Mouse (Mus musculus): ENCODE data around the gene Akap1.
A peak's percentile ranks its signal among the peaks of the same experiment; 100 is the strongest.

Akap1 gene

DNA sequence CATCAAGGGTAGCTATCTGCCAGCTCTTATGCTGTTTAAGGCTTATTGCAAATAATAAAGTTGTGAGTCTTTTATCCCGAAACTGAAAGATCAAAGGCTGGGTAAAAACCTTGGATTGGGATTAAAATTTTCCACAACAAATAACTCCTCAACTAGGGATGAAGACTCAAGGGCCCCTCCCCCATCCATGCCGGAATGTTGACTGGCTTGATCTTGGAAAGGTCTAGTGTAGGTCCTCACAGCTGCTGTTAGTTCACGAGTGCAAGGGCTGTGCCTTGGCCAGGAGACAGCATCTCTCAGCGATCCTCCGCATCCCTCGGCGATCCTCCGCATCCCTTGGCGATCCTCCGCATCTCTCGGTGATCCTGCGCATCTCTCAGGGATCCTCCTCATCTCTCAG, 13.6 kb upstream of the Akap1 start:
- no peak for DNase-seq (ENCODE audit: low spot score)

DNA sequence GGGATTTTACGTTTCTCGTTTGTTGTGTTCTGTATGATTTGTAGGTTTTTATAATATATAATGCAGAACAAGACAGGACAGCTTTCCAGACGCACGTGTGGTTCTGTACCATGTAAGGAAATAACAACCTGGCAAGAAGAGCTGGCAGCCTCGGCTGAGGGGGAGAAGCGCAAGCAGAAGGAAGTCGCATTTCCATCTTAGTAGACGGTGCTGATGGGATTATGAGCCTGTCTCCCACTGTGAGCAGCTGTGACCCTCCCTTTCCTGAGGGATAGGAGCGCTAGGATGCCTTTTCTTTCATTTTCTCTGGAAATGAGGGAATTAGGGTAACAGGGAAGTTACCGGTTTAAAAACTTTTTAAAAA, 9.3 kb upstream of the Akap1 start:
- DNase-seq (ENCODE audit: low spot score) = no peak

DNA sequence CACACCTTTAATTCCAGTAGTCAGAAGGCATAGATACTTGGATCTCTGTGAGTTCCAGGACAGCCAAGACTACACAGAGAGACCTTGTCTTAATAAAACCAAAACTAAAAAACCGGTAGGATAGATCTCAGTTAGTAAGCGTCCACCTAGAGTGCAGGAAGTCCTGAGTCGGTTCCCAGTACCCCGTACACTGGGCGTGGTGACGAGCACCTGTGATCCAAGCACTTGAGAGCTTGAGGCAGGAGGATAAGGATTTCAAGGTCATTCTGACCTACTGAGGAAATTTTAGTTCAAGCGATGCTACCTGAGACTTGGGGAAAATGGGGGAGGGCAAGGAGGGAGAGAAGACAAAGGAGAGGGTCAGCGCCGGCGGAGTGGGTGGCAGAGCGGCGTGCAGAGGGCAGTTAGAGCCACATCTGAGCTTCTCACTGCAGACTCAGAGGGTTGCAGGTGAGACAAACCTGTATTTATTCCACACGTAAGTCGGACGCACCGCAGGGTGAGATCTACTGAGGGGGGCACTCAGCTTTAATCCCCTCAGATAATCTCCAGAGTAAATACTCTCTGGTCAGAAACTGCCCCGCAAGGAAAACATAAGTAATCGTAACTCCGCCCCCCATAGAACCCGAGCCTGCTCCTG, 8.8 kb upstream of the Akap1 start:
- DNase-seq (ENCODE audit: low spot score) = no peak

DNA sequence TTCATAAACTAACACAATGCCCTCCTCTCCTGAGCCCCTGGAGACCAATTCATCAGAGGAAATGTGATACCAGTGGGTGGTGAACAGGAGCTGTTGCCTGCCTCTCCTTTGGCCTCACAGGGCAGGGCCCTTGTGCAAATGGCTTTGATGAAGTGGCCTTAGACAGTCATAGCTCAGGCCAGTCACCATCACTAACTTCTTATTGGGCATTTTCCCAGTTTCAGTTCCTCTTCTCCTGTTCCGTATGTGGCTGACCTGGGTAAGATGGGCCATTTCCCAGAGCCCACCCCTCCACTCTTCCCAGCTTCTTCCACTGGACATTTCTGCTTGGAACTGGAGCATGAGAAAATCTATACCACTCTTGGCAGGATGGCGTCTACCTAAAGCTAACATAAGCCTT, 5.1 kb upstream of the Akap1 start:
- no peak for DNase-seq (ENCODE audit: low spot score)

DNA sequence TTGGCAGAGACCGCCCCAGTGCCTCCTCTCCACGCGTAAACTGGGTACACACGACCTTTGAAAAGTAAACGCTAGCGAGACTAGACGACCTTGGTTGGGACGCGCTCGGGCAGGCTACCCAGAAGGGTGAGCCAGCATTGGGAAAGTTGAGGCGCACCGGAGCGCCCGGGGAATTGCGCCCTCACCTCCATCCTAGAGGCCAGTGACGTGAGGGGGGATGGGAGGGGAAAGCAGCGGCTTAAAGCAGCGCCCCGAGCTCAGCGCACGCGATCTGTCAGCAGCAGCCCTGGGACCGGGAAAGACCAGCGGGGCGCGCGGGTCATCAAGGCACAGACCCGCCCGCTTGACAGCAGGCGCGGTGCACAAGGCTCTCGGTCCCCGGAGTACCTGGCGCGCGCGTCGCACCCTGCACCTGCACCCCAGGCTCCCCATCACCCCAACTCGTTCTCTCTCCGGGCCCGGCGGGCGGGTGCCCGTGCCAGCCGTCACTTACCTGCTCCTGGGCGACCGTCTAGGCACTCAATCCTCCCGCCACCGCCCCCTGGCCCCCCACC, 405 bp downstream of the Akap1 start:
- DNase-seq (ENCODE audit: low spot score) = peak; percentile 63

DNA sequence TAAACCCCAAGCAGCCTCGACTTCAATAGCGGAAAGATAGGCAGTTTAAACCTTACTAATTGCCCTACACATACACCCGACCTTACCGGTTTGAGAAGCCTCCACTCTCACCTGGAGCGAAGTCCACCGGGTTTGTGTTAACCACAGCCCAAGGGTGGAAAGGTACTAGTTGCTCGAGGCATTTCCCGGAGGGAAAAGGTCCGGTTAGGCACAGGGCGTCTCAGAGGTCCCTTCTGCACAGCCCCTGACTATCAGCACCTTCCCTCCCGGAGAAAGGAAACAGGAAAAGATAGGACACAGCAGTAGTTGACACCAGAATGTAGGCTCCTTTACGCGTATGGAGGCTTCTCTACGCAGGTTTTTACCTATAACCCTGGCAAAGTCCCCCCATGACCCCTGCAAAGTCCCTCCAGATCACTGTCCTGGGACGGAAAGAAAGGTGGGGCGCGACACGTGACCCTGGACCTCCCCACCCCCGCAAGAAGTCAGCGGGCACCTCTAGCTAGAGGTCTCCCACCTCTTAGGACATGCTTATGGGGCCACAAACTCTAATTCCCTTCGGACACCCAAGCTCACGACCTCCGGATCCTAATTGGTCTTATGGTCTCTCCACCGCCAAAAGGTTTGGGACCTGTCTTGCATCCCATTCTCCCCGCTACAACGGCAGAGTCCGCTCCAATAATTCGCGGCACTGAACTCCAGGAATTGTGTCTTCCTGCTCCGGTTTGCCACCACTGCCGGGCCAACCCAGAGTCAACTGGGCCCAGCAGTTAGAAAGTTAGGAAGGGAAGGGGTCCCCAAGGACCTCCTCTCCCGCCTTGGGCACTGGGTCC, 1.1 kb downstream of the Akap1 start:
- DNase-seq (ENCODE audit: low spot score) = peak; percentile 37

- DNase-seq (ENCODE audit: low spot score) = no peak
Observed at GRCm38 (mm10) chr11:88862355-88862754, 2.0 kb downstream of the Akap1 start.

- DNase-seq (ENCODE audit: low spot score) = no peak
Observed at GRCm38 (mm10) chr11:88861060-88861459, 3.3 kb downstream of the Akap1 start.

GRCm38 (mm10) chr11:88860641-88861040, 3.7 kb downstream of the Akap1 start:
- no peak for DNase-seq (ENCODE audit: low spot score)

DNA sequence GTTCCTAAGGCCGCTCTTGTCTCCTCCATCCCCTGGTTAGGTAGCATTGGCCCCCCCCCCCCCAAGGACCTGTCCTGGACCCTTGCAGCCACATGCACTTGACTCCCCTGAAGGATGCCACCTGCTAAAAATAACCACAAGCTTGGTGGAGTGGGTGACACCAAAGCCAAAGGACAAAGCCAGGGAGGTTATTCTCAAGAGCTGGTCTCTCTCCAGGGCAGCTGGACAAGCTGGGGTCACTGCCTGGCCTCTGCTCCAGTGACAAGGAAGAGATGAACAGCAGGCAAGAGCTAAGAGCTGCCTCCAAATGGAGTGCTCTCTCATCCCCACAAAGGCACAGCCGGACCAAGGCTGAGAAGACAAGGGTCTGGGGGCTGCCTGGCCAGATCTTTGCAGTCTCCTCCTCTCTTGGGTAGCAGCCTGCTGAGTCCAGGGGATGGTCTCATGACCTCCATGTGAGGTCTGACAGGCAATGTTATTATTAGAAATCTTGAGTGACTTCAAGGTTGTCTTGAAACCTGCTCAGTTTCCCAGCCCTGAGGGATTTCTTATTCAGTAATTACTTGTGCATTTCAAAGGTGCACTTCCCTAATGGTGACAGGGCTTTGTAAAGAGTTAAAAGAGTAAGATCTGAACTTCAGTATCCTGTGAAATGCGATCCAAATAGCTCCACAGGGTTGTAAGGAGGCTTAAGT, 6.9 kb downstream of the Akap1 start:
- DNase-seq (ENCODE audit: low spot score) = no peak

DNA sequence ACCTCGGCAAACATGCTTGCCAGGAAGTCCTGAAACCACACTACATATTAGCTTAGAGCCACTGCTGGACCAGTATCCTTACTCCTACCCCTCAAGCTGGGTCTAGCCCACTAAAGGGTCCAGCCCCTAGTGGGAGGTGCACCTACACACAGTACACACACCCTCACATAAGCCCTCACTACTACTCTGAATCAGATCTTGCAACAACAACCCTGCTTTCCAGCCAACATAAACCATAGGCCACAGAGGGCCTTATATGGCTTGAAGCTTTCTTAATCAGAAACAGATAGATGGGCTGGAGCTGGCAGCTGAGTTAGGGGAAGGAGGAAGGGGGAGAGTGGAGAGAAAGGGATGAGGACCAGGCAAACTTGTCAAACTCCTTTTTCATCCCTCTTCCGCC, 8.0 kb downstream of the Akap1 start:
- DNase-seq (ENCODE audit: low spot score) = no peak

DNA sequence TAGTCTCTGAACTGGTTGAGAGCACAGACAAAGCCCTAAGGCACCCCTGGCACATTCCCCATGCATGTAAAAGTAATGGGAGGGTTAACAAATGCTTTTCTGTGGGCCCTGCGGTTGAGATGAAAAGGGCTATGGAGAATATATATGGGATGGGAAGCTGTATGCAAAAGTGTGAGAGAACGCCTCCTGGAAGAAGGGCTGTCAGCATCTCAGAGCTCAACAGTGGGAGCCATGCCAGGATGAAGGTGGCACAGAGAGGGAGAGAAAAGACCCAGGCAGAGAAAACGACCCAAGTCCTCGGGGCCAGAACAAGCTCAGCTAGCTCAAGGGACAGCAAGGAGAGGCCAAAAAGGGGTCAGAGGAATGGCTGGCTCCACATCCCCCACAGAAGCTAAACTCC, 8.6 kb downstream of the Akap1 start:
- DNase-seq (ENCODE audit: low spot score) = no peak

DNA sequence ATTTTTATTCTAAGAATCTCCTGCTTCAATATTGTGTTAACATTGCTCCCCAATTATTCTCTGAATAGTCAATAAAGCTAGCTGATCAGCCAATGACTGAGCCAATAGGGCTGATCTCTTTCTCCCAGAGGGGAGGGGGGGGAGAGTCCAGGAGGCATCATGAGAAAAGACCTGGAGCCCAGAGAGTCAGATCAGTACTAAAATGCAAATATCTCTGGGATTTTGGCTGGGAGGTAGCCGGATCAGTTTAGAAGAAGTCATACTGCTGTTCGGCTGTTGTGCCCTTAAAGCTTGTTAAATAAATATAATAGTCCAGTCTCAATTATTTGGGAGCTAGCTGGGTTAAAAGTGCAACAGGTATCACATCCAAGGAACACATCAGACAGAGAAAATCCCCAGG, 10.8 kb downstream of the Akap1 start:
- no peak for DNase-seq (ENCODE audit: low spot score)

- no peak for DNase-seq (ENCODE audit: low spot score)
Observed at GRCm38 (mm10) chr11:88852806-88853205, 11.6 kb downstream of the Akap1 start.

DNA sequence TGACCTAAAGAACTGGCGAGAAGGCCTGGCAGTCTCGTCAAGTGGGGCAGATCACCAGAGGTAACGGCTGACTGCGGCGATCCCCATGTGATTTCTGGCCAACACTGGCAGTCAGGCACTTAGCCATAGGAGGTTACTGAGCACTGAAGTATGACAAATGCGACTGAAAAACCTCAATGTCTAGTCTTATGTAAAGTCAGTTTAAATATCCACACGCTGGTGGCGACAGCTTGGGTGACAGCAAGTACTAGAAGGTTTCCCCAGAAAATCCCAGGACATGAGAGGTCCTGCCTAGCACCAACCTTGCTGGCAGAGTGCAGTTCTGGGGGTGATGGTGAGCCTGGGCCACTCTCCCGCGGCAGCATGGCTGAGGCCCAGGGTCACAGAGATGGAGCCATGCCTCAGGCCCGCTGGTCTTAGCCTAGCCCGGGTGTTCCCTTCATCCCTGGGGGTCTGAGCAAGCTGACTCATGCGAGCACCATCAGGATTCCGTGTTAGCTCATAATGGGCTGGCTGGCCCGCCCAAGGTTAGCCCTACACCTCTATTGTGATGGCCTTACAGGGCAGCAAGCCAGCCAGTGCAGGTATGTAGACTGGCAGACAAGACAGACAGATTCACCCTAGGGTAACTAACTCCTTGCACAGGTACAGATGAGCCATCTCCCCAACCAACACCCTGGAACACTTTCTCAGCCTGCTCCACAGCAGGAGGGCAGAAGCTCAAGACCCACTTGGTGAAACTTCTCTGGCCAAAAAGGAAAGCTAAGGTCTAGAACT, 13.1 kb downstream of the Akap1 start:
- DNase-seq (ENCODE audit: low spot score) = no peak

DNA sequence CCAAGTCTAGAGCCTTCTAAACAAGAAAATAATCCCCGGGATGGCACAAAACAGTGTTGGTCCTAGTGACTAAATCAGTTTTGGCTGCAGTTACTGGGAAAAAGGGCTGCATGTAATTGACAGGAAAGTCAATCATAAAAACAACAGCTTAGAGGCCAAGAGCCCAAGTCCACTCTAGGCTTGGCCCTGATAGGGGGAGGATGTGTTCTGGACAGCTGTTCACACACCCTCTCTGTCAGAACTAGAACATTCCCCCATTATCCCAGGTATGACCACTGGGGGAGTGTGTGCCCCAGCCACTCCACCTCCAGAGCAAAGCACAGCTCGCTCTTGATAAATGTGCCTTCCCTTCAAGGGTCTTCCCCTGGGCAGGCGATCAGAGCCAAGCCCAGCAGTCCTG, 14.7 kb downstream of the Akap1 start:
- no peak for DNase-seq (ENCODE audit: low spot score)

DNA sequence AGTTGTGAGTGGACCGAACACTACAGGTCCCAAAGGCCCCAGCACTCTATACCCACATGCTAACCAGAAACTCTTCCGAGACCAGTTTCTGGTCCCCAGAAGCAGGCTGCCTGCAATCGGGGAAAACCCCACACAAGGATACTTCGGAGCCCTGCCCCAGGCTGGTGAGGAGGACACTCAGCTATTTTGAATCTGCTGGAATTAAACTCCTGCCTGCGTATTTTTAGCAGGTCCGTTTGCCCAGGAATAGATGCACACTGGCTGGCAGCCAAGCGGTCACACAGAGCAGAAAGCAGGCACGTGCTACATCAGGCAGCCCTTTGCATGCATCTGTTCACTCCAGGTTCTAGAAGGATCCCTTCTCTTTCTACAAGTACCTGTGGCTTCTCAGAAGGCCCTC, 15.1 kb downstream of the Akap1 start:
- peak; percentile 65 for DNase-seq (ENCODE audit: low spot score)

GRCm38 (mm10) chr11:88848590-88848989, 15.8 kb downstream of the Akap1 start:
- peak; percentile 53 for DNase-seq (ENCODE audit: low spot score)

- no peak for DNase-seq (ENCODE audit: low spot score)
Observed at GRCm38 (mm10) chr11:88847281-88848006, 16.9 kb downstream of the Akap1 start.

GRCm38 (mm10) chr11:88844384-88844783, 20.0 kb downstream of the Akap1 start:
- no peak for DNase-seq (ENCODE audit: low spot score)

DNA sequence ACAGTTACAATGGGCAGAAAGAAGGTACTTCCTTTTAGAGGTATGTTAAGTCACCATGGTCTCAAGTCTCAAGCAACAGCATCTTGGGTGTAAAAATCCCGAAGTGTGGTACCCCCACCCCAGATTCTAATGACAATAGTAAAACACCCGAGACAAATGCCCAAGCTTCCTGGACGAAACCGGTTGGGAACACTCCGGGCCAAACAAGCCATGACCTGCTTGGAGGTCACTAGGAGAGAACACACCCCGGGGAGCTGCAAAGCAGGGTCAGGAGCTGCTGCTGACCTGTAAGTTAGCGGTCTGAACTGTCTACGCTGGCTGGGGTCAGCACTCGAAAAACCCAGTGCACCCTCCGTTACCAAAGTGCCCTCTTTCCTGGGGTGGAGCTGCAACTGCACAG, 21.1 kb downstream of the Akap1 start:
- DNase-seq (ENCODE audit: low spot score) = no peak
